Mouse (Mus musculus) frontal cortex, adult (tissue): ENCODE data around the gene Grap.
"Not testable (repeated sequence)": the region's sequence is repeated elsewhere in the genome, so short reads cannot be mapped to it uniquely, and the experiment has no call there.

Source experiments
- ATAC-seq: cut with Nextera tagmentation; 2 replicates; pipeline ENCODE4 v1.9.2; 2017; ENCODE audit warnings: mild to moderate bottlenecking, moderate library complexity, mixed read lengths; ENCODE audit not compliant: low TSS enrichment

Grap gene

DNA sequence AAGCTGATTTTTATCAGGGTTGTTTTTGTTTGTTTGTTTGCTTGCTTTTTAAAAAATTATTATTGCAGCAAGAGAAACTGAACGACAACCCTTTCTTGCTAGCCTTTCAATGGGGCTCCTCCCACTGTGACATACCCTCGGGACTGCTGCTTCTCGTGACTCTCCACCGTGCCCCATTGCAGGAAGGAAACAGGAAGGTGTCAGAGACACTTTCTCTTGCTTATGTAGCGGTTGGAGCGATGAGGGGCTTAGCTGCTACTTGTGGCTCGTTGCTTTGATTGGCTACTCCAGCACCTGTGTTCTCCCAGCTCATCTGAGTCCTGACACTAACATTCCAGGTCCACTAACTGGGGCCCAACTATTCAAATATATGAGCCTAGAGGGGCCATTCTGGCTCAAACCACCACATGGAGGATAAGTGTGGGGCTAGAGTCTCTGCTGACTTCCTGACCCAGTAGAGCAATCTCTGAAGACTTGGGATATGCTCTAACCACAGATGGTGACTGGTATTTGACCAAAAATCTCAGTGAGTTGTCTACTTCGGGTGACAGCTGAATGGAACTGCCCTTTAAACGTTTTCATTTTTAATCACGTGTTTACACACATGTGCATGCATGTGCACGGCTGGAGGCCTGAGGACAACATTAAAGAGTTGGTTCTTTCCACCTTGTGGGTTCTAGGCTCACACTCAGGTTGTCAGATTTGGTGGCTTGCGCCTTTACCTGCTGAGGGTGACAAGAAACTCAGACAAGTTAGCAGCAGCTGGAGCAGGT, 14.1 kb upstream of the Grap start:
- ATAC-seq = no peak

DNA sequence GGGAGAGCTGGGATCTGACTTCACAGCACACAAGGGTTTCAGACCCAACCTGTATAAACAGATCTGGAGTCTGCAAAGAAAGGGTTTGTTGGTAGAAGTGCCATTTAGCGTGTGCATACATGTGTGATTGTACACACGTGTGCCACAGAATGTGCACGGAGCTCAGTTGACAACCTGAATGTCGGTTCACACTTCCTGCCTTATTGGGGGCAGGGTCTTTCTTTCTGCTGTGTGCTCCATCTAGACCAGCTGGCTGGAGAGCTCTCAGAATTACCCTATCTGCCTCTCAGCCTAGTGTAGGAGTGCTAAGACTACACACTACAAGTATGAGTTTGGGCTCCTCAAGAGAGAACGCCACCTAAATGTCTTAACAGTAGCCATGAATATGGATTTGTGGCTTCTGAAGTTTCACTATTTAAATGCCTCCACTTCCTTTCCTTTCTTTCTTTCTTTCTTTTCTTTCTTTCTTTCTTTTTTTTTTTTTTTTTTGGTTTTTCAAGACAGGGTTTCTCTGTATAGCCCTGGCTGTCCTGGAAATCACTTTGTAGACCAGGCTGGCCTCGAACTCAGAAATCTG, 13.4 kb upstream of the Grap start:
- no peak for ATAC-seq

DNA sequence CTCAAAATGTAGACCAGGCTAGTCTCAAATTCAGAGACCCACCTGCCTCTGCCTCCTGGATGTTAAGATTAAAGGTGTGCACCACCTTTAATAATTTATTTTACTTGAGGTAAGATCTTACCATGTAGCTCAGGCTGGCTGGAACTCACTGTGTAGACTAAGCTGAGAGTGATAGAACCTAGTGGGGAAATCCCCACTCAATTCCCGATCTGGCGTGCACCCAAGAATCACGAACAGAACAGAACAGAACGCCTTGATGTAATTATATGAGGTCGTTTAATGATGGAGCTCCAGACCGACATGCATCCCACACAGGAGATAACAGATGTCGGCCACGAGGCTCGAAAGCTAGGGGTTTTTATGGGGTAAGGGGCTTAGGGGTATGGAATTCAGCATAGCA, 12.5 kb upstream of the Grap start:
- ATAC-seq = not testable (repeated sequence)

DNA sequence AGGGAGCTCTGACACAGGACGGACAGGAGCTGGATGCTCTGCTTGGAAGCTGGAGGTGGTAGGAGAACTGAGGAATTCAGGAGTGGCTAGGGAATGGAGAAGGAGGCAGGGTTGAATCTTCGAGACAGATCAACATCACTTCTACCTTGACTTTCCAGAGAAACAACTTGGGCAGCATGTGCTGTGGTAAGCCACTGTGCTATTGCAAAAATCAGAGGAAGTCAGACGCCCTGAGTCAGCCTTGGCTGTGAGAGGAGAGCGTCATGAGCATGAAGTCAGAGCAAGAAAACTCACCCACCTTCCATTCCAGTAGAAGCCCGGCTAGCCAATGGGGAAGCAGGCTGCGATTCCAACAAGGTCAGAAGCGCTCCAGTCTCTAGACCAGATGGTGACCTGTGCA, 11.0 kb upstream of the Grap start:
- ATAC-seq = no peak

DNA sequence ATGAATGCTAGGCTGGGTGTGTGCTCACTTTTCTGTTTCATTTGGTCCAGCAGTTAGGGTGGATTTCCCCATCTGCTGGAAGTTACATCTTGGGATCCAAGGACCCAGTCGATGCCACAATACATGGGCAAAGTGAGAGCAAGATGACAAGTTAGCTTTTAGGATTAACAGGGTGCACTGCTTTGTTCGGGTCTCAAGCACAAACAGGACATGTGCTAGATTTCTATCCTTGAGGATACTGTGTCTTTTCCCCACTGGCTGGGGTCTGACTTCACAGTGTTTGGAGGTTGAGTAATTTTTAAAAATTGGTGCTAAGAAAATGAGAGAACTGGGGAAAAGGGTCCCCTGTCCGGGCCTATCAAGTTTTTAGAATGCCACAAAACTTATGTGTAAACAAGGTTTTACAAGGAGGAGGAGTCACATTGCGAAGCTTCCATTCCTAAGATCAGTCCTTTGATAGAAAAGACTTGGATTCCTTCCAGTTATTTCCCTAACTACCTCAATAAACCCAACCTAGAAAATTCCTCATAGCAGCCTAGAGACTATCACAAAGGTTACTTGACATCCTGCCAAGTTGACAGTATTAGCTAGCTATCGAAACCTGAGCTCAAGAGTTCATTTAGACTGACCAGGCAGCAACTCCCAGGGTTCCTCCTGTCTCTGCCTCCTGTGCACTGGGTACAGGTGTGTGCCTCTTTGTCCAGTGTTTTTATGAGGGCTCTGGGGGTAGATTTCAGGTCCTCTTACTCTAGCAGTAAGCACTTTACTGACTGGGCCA, 9.7 kb upstream of the Grap start:
- ATAC-seq = no peak

DNA sequence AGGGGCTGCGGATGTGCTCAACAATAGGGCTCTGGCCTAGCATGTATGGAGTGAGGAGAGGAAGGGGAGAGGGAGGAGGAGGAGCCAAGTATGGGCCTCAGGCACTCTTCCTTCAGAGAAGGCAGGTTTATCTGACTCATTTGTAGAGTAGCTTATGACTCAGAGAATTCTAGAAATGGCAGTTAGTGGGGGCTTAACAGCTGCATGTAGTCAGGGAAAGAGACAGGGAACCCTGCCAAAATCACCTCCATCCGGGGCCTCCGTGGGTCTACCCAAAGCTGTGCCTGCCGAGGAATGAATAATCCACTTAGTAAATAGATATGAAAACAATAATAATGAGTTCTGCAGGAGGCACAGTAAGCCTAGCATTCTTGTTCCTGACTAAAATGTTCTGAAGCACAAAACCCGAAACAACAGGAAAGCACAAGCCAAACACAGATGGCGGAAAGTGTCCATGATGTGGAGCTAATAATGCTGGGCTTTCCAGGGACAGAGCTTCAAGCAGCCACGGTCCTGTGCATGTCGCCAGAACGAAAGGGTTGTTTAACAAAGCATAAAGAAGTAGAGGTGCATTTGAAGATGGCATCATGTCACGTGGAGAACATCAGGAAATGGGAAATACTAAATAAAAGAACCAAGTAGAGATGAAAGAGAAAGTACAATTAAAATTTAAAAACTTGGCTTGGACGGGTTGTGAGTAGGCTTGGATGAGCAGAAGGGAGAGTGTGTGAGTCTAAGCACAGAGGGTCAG, 8.3 kb upstream of the Grap start:
- peak; percentile 54 for ATAC-seq

DNA sequence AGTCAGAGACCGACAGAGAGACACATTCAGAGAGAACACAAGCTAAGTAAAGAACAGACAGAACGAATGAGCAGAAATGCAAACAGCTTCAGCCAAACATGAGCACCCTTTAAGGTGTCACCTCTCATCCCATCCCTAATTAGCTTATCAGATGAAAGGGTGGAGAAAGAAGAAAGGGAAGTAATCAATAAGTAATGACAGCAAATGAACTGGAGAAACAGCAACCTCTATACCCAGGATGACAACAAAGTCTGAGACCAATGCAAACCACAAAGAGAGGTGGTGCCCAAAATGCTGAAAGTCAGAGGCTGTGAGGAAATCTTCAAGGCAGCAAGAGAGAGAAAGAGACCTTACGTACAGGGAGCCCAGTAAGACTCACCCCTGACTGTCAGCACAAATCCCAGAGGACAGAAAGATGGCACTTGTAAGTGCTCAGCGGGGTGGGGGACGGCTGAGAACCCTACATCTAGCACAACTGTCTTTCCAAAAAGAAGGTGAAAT, 7.7 kb upstream of the Grap start:
- ATAC-seq = no peak

DNA sequence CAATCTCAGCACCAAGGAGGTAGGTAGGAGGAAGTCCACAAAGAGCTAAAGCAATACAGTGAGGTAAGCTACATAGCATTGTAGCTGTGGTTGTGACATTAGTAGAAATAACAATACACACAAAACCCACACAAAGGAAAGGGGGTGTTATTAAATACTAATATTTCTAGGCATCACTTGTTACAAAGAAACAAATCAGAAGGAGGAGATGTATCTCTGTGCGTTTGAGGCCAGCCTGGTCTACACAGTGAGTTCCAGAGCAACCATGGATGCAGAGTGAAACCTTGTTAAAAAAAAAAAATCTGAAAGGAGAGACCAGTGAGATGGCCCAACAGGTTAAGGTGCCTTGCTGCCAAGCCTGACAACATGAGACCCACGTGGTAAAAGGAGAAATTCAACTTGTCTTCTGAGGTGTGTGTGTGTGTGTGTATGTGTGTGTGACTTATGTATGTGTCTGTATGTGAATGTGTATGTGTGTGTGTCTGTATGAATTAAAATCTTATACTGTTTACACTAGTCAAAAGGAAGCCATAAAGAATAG, 6.5 kb upstream of the Grap start:
- ATAC-seq = no peak

DNA sequence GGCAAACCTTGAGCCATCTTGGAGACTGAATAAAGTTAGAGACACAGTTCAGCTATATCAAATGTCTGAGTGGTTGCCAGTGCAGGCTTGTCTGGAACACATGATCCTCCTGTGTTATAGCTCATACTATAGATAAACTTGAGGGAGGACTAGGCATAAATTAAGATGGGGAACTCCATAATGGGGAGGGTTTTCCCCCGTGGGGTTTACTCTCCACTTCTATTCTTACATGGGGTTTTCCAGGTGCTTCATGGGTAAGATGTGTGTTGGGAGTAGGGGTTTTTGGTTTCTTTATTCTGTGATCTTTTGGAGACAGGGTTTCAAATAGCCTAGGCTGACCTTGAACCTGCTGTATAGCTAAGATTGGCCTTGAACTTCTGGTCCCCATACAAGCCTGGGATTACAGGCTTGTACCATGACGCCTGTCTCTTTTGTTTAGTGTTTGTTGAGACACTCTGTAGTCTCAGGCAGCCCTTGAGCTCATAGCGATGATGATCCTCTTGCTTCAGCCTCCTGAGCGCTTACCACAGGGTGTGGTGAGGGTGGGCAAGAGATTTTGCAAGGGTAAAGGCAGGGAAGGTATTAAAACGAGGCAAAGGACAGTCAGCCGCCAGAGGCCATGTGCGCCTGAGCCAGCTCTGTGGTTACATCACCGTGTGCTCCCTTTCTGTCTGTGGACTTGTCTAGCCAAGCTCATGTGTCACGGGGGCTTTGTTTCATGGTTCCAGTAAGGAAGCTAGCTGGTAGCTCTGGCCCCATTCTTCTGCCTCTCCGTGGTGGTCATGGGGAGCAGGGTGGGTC, 5.8 kb upstream of the Grap start:
- ATAC-seq = no peak

DNA sequence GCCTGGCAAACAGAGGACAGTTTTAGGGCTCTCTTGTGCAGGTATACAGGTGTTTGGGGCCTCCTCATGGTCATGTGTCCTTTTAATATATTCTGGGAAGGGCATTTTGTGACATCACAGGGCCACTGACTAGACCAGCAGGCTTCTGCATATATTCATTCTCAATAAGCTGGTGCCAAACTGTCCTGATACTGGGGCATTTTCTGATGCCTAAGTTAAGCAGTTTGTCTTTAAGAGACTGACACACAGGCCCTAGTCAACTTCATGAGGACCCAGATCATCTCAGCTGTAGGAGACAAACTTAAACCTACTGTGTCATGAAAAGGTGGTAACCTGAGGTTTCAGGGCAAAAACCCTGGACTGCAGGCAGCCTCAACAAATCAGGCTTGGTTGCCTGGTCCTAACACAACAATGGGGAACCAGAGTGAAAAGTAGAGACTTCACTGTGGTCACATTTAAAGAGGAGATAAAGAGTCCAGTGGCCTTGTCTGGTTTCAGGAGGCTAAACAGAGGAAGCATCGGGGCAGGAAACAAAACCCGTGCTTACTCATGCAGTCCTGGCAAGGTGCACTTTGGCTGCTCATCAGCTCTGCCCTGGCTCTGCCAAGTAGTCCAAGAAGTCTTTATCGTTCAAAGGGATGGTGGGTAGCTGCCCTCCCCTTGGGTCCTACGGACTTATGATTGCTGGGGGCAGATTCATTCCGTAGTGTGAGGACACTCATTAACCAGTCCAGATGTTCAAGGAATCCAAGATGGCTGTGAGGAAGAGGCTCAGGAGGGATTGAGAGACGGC, 4.9 kb upstream of the Grap start:
- ATAC-seq = no peak

DNA sequence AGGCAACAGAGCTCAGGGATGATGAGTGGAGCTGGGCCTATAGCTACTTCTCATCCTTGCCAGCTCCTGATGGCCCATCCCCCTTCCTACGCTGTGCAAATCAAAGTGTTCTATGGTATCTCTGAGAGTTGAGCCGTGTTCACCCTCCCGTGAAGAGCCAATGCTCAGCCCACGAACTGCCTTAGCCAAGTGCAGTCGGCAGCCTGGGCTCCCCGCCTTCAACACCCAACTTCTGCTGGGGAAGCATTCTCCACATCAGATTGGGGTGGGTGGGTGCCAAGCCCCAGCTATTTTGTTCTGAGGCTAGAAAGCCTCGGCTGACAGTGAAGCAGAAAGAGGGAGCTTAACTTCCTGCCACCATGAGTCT, 4.3 kb upstream of the Grap start:
- ATAC-seq = peak; percentile 92

DNA sequence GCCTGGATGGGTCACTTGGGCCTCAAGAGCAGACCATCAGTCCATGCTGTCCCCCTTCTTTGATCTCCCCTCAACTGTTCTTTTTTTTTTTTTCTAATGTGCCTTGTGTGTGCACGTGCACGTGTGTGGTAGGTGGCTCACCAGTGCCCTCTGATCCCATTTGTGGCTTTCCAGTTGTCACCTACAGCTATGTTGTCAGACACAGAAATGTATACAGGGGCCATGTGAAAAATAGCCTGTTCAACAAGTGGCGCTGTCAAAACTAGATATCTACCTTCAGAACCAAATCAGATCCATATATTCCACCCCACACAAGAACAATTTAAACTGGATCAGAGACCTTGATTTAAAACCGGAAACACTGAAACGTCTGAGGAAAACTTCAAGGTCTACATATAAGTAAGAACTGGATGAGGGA, 3.9 kb upstream of the Grap start:
- ATAC-seq = no peak

DNA sequence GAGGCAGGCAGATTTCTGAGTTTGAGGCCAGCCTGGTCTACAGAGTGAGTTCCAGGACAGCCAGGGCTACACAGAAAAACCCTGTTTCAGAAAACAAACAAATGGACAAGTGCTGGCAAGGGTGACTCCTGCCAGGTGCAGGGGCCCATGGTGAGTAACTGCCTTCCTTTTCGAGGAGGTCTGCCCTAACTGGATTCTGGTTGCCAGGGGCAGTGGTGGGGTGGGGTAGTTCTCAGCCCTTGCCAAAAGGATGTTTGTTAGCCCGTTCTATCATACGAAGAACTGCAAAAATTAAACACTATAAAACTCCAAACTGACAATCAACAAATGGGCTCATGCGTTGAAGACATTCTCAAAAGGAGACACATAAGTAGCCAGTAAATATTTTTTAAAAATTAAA, 3.4 kb upstream of the Grap start:
- ATAC-seq = no peak

DNA sequence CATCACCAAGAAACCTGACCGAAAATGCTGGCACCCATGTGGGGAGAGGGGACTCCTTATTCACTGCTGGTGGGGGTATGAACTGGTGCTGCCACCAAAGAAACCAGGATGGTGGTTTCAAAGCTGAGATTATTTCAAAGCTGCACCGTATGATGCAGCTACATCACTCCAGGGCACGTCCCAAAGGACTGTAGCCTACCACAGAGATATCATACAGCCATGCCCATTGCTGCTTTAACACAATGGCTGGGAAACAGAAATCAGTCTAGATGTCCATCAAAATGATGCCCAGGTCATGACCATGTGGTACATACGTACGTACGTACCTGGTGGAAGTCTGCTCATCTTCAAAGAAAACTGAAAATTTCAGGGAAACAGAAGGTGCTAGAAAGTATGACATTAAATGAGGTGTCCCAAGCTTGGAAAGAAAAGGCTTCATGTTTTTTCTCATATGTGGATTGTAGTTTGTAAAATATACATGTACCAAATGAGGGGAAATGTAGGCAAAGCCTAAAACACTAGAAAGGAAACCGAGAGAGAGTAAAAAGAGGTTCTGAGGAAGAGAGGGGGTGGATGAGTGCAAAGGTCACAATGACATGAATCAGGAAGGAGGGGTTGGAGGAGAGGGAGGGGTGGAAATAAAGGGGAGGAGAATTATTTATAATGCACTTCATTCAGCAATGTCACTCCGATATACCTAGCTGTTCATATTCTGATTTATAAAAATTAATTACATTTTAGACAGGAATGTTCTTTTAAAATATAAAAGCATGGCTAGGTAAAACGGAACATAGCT, 2.4 kb upstream of the Grap start:
- ATAC-seq = no peak

DNA sequence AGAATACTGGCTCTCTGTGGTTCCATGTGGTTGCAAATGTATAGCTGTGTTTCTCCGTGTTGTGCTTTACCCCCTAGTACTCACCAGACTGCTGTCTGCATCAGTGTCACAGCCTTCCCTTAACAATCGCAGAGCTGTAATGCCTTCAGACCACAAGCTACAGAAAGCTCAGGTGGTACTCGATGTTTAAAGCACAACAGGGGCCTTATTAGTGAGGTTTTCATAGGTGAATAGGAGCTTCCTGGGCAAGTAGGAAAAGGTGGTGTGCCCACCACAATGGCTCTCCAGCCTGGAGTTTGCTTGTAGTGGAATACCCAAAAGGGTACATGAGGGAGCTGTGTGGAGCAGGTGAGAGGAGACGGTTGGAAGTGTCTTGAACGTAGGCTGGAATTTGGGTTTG, 849 bp upstream of the Grap start:
- ATAC-seq = no peak

DNA sequence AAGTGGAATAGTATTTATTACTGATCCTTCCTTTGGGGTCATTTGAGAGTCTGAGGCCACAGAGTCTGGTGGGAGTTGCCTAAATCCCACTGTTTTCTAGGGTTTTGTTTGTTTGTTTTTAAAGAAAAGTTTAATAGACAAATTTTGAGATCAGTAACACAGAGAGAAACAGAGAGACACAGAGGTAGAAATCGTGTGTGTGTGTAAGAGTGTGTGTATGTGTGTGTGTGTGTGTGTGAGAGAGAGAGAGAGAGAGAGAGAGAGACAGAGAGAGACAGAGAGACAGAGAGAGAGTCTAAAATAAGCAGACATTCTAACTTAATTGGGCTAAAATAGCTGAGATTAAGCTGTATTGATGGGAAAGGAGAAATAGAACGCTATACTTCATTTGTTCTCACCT, 503 bp downstream of the Grap start:
- no peak for ATAC-seq

DNA sequence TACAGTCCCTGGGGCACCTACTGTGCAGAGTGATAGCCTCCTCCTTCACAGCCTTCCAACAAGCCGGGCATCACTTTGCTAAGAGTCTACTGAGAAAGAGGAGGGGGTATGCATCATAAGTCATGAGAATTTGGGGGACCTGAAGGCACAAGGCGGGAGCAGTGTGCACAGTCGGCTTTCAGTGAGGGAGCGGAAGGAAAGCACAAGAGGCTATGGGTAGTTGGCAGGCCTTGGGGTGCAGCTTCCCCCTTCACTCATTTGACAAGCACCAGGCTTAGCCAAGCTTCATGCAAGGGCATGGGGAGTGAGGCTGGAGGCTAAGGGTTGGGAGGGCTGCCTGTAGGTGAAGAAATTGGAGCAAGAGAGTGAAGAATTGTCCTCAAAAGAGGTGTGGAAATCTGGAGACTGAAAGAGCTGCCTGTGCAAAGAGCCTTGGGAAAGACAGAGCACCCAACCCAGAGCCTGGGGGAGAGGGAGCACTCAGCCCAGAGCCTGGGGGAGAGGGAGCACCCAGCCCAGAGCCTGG, 1.8 kb downstream of the Grap start:
- ATAC-seq = no peak

DNA sequence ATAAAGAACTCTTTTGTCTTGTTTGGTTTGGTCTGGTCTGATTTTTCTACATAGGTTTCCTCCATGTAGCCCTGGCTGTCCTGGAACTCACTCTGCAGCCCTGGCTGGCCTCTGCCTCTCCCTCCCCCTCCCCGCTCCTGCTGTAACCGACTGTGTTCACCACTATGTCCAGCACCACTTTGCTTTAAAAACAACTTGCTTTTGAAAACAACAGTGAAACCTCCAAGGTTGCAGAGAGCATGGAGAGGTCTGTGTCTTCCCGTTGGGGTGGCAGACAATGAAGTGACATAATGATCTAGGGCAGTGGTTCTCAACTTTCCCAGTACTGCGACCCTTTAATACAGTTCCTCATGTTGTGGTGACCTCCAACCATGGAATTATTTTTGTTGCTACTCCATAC, 2.6 kb downstream of the Grap start:
- ATAC-seq = no peak

DNA sequence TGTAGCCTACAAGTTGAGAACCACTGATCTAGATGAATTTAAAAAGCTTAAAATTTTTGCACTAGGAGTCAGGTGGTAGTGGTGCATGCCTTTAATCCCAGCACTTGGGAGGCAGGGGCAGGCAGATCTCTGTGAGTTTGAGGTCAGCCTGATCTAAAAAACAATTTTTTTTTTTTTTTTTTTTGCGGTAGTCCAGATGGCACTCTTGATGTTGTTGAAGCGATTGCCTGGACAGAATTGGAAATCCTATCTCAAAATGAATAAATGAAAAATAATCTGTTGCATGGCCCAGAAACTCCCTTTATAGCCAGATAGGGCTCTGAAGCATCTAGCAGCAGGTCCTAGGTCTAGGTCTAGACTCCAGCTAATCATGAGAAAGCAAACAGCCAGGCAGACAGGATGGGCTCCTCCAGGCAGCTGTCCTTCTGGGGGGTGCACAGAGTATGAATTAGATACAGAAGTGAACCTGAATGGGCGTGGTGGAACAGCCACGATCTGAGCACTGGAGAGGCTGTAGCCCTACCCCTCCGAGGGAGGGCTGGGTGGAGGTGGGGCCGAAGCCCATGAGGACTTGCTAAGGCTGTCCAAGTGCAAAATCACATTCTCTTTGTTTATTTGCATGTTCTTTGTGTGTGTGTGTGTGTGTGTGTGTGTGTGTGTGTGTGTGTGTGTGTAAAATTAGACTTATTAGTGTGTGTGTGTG, 3.2 kb downstream of the Grap start:
- ATAC-seq = no peak
